Mouse (Mus musculus) liver, postnatal 0 days (tissue): ENCODE measurements around the gene Zbtb9.

Experiments used
- CTCF ChIP-seq: sonication (generic); IDR thresholded peaks from 2 replicates; pipeline ENCODE4 v1.5.1; 2016; ENCODE audit warnings: antibody characterized with exemption, low read depth
- EP300 ChIP-seq: IDR thresholded peaks from 2 replicates; pipeline ENCODE4 v1.6.1; 2016; ENCODE audit warnings: antibody characterized with exemption, low read depth, mild to moderate bottlenecking

GRCm38 (mm10) chr17:27025326-27025902 is 52.4 kb downstream of the Zbtb9 start:
- no peak for TF ChIP-seq CTCF
- no peak for TF ChIP-seq EP300
